Mouse (Mus musculus) midbrain, embryonic 13.5 days (tissue): ENCODE measurements around the gene Negr1. TPM values are rescaled to one million over a fixed set of nuclear protein-coding genes. Genes with fewer than 3 reads are reported as not detected.
A peak's percentile ranks its signal among the peaks of the same experiment; 100 is the strongest.

Source experiments
- ATAC-seq: fragments of 200-750 bp; cut with Nextera tagmentation; 2 replicates; pipeline ENCODE4 v1.8.0; 2017; ENCODE audit warnings: mild to moderate bottlenecking, moderate TSS enrichment, moderate library complexity
- H3K27ac ChIP-seq: fragments of 300-500 bp; sonication (generic); 2 replicates; pipeline ENCODE4 v1.5.1; 2015; ENCODE audit warnings: inconsistent platforms, mild to moderate bottlenecking, moderate library complexity
- H3K27me3 ChIP-seq: fragments of 300-500 bp; sonication (generic); 2 replicates; pipeline ENCODE4 v1.6.1; 2015; ENCODE audit warnings: mild to moderate bottlenecking, inconsistent platforms
- H3K36me3 ChIP-seq: fragments of 300-500 bp; sonication (generic); 2 replicates; pipeline ENCODE4 v1.6.1; 2015; ENCODE audit warnings: mild to moderate bottlenecking, inconsistent platforms
- H3K4me1 ChIP-seq: fragments of 300-500 bp; sonication (generic); replicated peaks from 2 replicates; pipeline ENCODE4 v1.6.1; 2015; ENCODE audit warnings: inconsistent platforms
- H3K4me2 ChIP-seq: fragments of 300-500 bp; sonication (generic); replicated peaks from 2 replicates; pipeline ENCODE4 v1.6.1; 2015; ENCODE audit warnings: moderate library complexity, mild to moderate bottlenecking, inconsistent platforms
- H3K4me3 ChIP-seq: fragments of 300-500 bp; sonication (generic); replicated peaks from 2 replicates; pipeline ENCODE4 v1.5.1; 2015; ENCODE audit warnings: mild to moderate bottlenecking, inconsistent platforms
- H3K9ac ChIP-seq: fragments of 300-500 bp; sonication (generic); replicated peaks from 2 replicates; pipeline ENCODE4 v1.6.1; 2015; ENCODE audit warnings: mild to moderate bottlenecking, inconsistent platforms
- H3K9me3 ChIP-seq: fragments of 300-500 bp; sonication (generic); 2 replicates; pipeline ENCODE4 v1.6.1; 2016; ENCODE audit warnings: mild to moderate bottlenecking, inconsistent platforms
- WGBS: fragments of 180-500 bp; shearing (Covaris S2); methylation state at CpG from one replicate; pipeline ENCODE4 v1.1.7; 2015; 5-methylcytosine and 5-hydroxymethylcytosine counted together
- polyA plus RNA-seq: library from polyadenylated mRNA; unstranded; fragments of >200 nt; fragmentation: Nextera tagmentation; extraction: Ambion mirVana; gene quantifications from 2 replicates; pipeline ENCODE4 v1.2.1, GENCODE M21; 2015

Gene Negr1
- polyA plus RNA-seq, 1 experiment from 2014 or later, result 34.1 TPM

GRCm38 (mm10) chr3:156929677-156930440 lies 368.3 kb downstream of the Negr1 start:
- no peaks in the 10 kb centered on the region for H3K36me3 ChIP-seq
- no peak overlapping the region for H3K4me2 ChIP-seq
- WGBS, result 89% methylated on average over 2 of the region's 2 CpGs
- no peaks in the 10 kb centered on the region for H3K27me3 ChIP-seq
- no peaks in the 10 kb centered on the region for H3K4me1 ChIP-seq
- H3K4me3 ChIP-seq, result no peak overlapping the region
- H3K9ac ChIP-seq, result no peak overlapping the region
- no peak overlapping the region for H3K27ac ChIP-seq
- ATAC-seq, result no peak
- H3K9me3 ChIP-seq, result no peaks in the 10 kb centered on the region

GRCm38 (mm10) chr3:156931011-156931410 lies 369.4 kb downstream of the Negr1 start:
- Histone ChIP-seq H3K9me3 (no peaks in the 10 kb centered on the region), H3K4me3 (no peak overlapping the region), H3K4me2 (no peak overlapping the region), H3K9ac (no peak overlapping the region), H3K27ac (no peak overlapping the region), H3K27me3 (no peaks in the 10 kb centered on the region), H3K4me1 (no peaks in the 10 kb centered on the region), H3K36me3 (no peaks in the 10 kb centered on the region)
- no peak for ATAC-seq
- 93% methylated on average over 2 of the region's 2 CpGs for WGBS

- WGBS, result 97% methylated on average over 1 of the region's 1 CpGs
- Histone ChIP-seq H3K27me3 (no peaks in the 10 kb centered on the region), H3K9me3 (no peaks in the 10 kb centered on the region), H3K27ac (no peak overlapping the region), H3K9ac (no peak overlapping the region), H3K4me1 (no peaks in the 10 kb centered on the region), H3K36me3 (no peaks in the 10 kb centered on the region), H3K4me2 (no peak overlapping the region), H3K4me3 (no peak overlapping the region)
- ATAC-seq, result no peak
These were observed 369.9 kb downstream of the Negr1 start for GRCm38 (mm10) chr3:156931540-156931939.

- no peak for ATAC-seq
- Histone ChIP-seq H3K9ac (no peak overlapping the region), H3K4me3 (no peak overlapping the region), H3K9me3 (no peaks in the 10 kb centered on the region), H3K36me3 (no peaks in the 10 kb centered on the region), H3K27ac (no peak overlapping the region), H3K27me3 (no peaks in the 10 kb centered on the region), H3K4me2 (no peak overlapping the region), H3K4me1 (no peaks in the 10 kb centered on the region)
- WGBS, result 72% methylated on average over 5 of the region's 5 CpGs
These were observed 373.2 kb downstream of the Negr1 start for GRCm38 (mm10) chr3:156934778-156935290.

GRCm38 (mm10) chr3:156947404-156947803 lies 385.8 kb downstream of the Negr1 start:
- 46% methylated on average over 6 of the region's 6 CpGs for WGBS
- Histone ChIP-seq H3K27me3 (no peaks in the 10 kb centered on the region), H3K4me1 (peaks cover 7% of the 10 kb centered on the region; the same call in 1 of the 2 replicates), H3K27ac (no peak overlapping the region), H3K36me3 (no peaks in the 10 kb centered on the region), H3K4me2 (no peak overlapping the region), H3K9ac (no peak overlapping the region), H3K9me3 (no peaks in the 10 kb centered on the region), H3K4me3 (no peak overlapping the region)
- peak; percentile 62; the same call in 1 of the 2 replicates for ATAC-seq

- H3K27ac ChIP-seq, result no peak overlapping the region
- WGBS, result 80% methylated on average over 6 of the region's 6 CpGs
- H3K9me3 ChIP-seq, result no peaks in the 10 kb centered on the region
- H3K4me1 ChIP-seq, result 0 out of 2 replicates have a peak, but pooled peaks cover 2% of the 10 kb centered on the region
- no peak overlapping the region for H3K4me3 ChIP-seq
- H3K9ac ChIP-seq, result no peak overlapping the region
- H3K4me2 ChIP-seq, result no peak overlapping the region
- no peak for ATAC-seq
- no peaks in the 10 kb centered on the region for H3K27me3 ChIP-seq
- no peaks in the 10 kb centered on the region for H3K36me3 ChIP-seq
These were observed 391.4 kb downstream of the Negr1 start for GRCm38 (mm10) chr3:156952970-156953369.

GRCm38 (mm10) chr3:156955094-156955493 lies 393.5 kb downstream of the Negr1 start:
- 0 out of 2 replicates have a peak, but pooled peaks cover 2% of the 10 kb centered on the region for H3K4me1 ChIP-seq
- 89% methylated on average over 4 of the region's 4 CpGs for WGBS
- ATAC-seq, result no peak

GRCm38 (mm10) chr3:156958640-156959039 lies 397.0 kb downstream of the Negr1 start:
- Histone ChIP-seq H3K4me1 (0 out of 2 replicates have a peak, but pooled peaks cover 2% of the 10 kb centered on the region), H3K9me3 (no peaks in the 10 kb centered on the region), H3K4me3 (no peak overlapping the region), H3K4me2 (no peak overlapping the region), H3K27me3 (no peaks in the 10 kb centered on the region), H3K27ac (no peak overlapping the region), H3K9ac (no peak overlapping the region), H3K36me3 (no peaks in the 10 kb centered on the region)
- WGBS, result 97% methylated on average over 7 of the region's 7 CpGs
- ATAC-seq, result no peak

More at GRCm38 (mm10) chr3:156955094-156955493, 393.5 kb downstream of the Negr1 start:
- H3K9ac ChIP-seq, result no peak overlapping the region
- no peaks in the 10 kb centered on the region for H3K36me3 ChIP-seq
- no peak overlapping the region for H3K4me3 ChIP-seq
- no peak overlapping the region for H3K4me2 ChIP-seq
- no peaks in the 10 kb centered on the region for H3K27me3 ChIP-seq
- H3K27ac ChIP-seq, result no peak overlapping the region
- H3K9me3 ChIP-seq, result no peaks in the 10 kb centered on the region

- no peak overlapping the region for H3K27ac ChIP-seq
- H3K9me3 ChIP-seq, result no peaks in the 10 kb centered on the region
- no peaks in the 10 kb centered on the region for H3K4me1 ChIP-seq
- ATAC-seq, result no peak
- no peaks in the 10 kb centered on the region for H3K36me3 ChIP-seq
- H3K27me3 ChIP-seq, result no peaks in the 10 kb centered on the region
- no peak overlapping the region for H3K4me3 ChIP-seq
- no peak overlapping the region for H3K4me2 ChIP-seq
- no peak overlapping the region for H3K9ac ChIP-seq
- 89% methylated on average over 2 of the region's 2 CpGs for WGBS
These were observed 407.2 kb downstream of the Negr1 start for GRCm38 (mm10) chr3:156968764-156969163.

GRCm38 (mm10) chr3:156971104-156971503 lies 409.5 kb downstream of the Negr1 start:
- Histone ChIP-seq H3K9me3 (no peaks in the 10 kb centered on the region), H3K4me3 (no peak overlapping the region), H3K27me3 (no peaks in the 10 kb centered on the region), H3K27ac (no peak overlapping the region), H3K4me2 (no peak overlapping the region), H3K36me3 (no peaks in the 10 kb centered on the region), H3K4me1 (no peaks in the 10 kb centered on the region), H3K9ac (no peak overlapping the region)
- 75% methylated on average over 2 of the region's 2 CpGs for WGBS
- ATAC-seq, result no peak

- H3K4me1 ChIP-seq, result peaks cover 4% of the 10 kb centered on the region
- no peaks in the 10 kb centered on the region for H3K36me3 ChIP-seq
- 74% methylated on average over 2 of the region's 2 CpGs for WGBS
- H3K9ac ChIP-seq, result no peak overlapping the region
- no peak overlapping the region for H3K4me2 ChIP-seq
- H3K4me3 ChIP-seq, result no peak overlapping the region
- no peak overlapping the region for H3K27ac ChIP-seq
- H3K27me3 ChIP-seq, result no peaks in the 10 kb centered on the region
- no peak for ATAC-seq
- no peaks in the 10 kb centered on the region for H3K9me3 ChIP-seq
These were observed 415.2 kb downstream of the Negr1 start for GRCm38 (mm10) chr3:156976816-156977215.

GRCm38 (mm10) chr3:156980042-156980716 lies 418.6 kb downstream of the Negr1 start:
- 66% methylated on average over 11 of the region's 11 CpGs for WGBS
- H3K27ac ChIP-seq, result no peak overlapping the region
- H3K4me2 ChIP-seq, result no peak overlapping the region
- H3K4me1 ChIP-seq, result peaks cover 9% of the 10 kb centered on the region
- no peaks in the 10 kb centered on the region for H3K27me3 ChIP-seq
- no peaks in the 10 kb centered on the region for H3K36me3 ChIP-seq
- H3K9ac ChIP-seq, result no peak overlapping the region
- H3K4me3 ChIP-seq, result no peak overlapping the region
- no peak for ATAC-seq
- H3K9me3 ChIP-seq, result no peaks in the 10 kb centered on the region
